Mouse (Mus musculus): Measurements from ENCODE around the gene Sirpb1c.
"Not testable (repeated sequence)": the region's sequence is repeated elsewhere in the genome, so short reads cannot be mapped to it uniquely, and the experiment has no call there.

The Sirpb1c gene

GRCm38 (mm10) chr3:15848280-15848679, at the start of gene Sirpb1c:
Gene Sirpb1c, minus strand, starts transcription at chr3:15848528.
- DNase-seq: not testable (repeated sequence)

DNA sequence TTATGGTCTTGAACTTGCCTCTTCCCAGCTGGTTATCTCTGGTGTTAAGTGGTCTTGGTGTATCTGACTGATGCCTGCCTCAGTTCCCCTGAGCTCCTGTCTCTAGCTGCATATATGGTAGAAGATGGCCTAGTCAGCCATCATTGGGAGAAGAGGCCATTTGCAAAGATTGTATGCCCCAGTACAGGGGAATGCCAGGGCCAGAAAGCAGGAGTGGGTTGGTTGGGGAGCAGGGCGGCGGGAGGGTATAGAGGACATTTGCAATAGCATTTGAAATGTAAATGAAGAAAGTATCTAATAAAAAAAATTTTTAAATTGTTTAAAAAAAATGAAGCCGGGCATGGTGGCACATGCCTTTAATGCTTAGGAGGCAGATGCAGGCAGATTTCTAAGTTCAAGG, 38.1 kb upstream of the Sirpb1c start:
- no peak for DNase-seq

GRCm38 (mm10) chr3:15855773-15856172, 7.4 kb upstream of the Sirpb1c start:
- DNase-seq: not testable (repeated sequence)

- DNase-seq: no peak
These were observed 1.6 kb upstream of the Sirpb1c start for GRCm38 (mm10) chr3:15849922-15850321.

- no peak for DNase-seq
These were observed 838 bp downstream of the Sirpb1c start for GRCm38 (mm10) chr3:15847332-15848047.

- not testable (repeated sequence) for DNase-seq
These were observed 74.7 kb downstream of the Sirpb1c start for GRCm38 (mm10) chr3:15773642-15774041.

All from right cerebral cortex, adult 18-20 months (tissue).